Mouse (Mus musculus) liver, embryonic 13.5 days (tissue): ENCODE measurements around the gene Dysf. TPM values are rescaled to one million over a fixed set of nuclear protein-coding genes. Genes with fewer than 3 reads are reported as not detected.

ENCODE experiments used
- ATAC-seq: fragments of 200-750 bp; cut with Nextera tagmentation; 2 replicates; pipeline ENCODE4 v1.8.0; 2017; ENCODE audit warnings: low read depth, mild to moderate bottlenecking, moderate number of reproducible peaks, moderate library complexity
- DNase-seq: peaks from one replicate; pipeline ENCODE4 v3.0.0; 2022
- H3K27ac ChIP-seq: fragments of 300-500 bp; sonication (generic); 2 replicates; pipeline ENCODE4 v1.5.1; 2015; ENCODE audit warnings: moderate library complexity, mild to moderate bottlenecking, inconsistent platforms
- H3K27me3 ChIP-seq: fragments of 300-500 bp; sonication (generic); 2 replicates; pipeline ENCODE4 v1.6.1; 2015; ENCODE audit warnings: mild to moderate bottlenecking, inconsistent platforms
- H3K36me3 ChIP-seq: fragments of 300-500 bp; sonication (generic); 2 replicates; pipeline ENCODE4 v1.6.1; 2015; ENCODE audit warnings: mild to moderate bottlenecking, inconsistent platforms
- H3K4me1 ChIP-seq: fragments of 300-500 bp; sonication (generic); replicated peaks from 2 replicates; pipeline ENCODE4 v1.6.1; 2015; ENCODE audit warnings: inconsistent platforms
- H3K4me2 ChIP-seq: fragments of 300-500 bp; sonication (generic); 2 replicates; pipeline ENCODE4 v1.6.1; 2015; ENCODE audit warnings: inconsistent platforms, mild to moderate bottlenecking, moderate library complexity
- H3K4me3 ChIP-seq: fragments of 300-500 bp; sonication (generic); replicated peaks from 2 replicates; pipeline ENCODE4 v1.5.1; 2015; ENCODE audit warnings: mild to moderate bottlenecking, inconsistent platforms
- H3K9ac ChIP-seq: fragments of 300-500 bp; sonication (generic); 2 replicates; pipeline ENCODE4 v1.6.1; 2015; ENCODE audit warnings: mild to moderate bottlenecking, inconsistent platforms
- H3K9me3 ChIP-seq: fragments of 300-500 bp; sonication (generic); replicated peaks from 2 replicates; pipeline ENCODE4 v1.6.1; 2016; ENCODE audit warnings: inconsistent platforms
- WGBS: fragments of 180-500 bp; shearing (Covaris S2); methylation state at CpG from one replicate; pipeline ENCODE4 v1.1.7; 2015; ENCODE audit not compliant: insufficient replicate concordance; 5-methylcytosine and 5-hydroxymethylcytosine counted together
- polyA plus RNA-seq: library from polyadenylated mRNA; unstranded; fragments of >200 nt; fragmentation: Nextera tagmentation; extraction: Ambion mirVana; gene quantifications from 2 replicates; pipeline ENCODE4 v1.2.1, GENCODE M21; 2015

Dysf gene
- polyA plus RNA-seq, 1 experiment from 2014 or later, result 1.0 TPM

DNA sequence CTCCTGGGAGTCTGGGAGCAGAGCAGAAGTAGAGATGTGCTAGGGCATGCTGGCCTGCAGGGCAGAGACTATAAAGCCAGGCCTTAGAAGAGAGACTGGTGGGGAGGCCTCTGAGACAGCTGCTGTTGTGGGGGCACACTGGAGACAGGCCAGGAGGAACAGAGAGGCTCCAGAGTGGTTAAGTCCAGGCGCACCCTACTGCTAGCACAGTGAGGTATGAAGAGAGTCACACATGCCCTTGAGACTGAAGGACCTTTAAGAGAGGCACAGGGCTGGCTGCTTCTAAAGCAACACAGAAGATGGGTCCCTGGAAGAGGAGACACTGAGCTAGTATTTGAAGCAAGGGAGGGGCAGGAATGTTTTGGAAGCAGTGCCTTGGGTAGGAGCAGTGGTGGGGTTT, 134.9 kb downstream of the Dysf start:
- no peaks in the 10 kb centered on the region for H3K9me3 ChIP-seq
- no peaks in the 10 kb centered on the region for H3K4me1 ChIP-seq
- no peaks in the 10 kb centered on the region for H3K36me3 ChIP-seq
- WGBS, result 76% methylated on average over 1 of the region's 1 CpGs
- no peak for DNase-seq
- no peak for ATAC-seq
- H3K27me3 ChIP-seq, result no peaks in the 10 kb centered on the region
- no peak overlapping the region for H3K4me2 ChIP-seq
- H3K9ac ChIP-seq, result no peak overlapping the region
- H3K27ac ChIP-seq, result no peak overlapping the region
- no peak overlapping the region for H3K4me3 ChIP-seq

DNA sequence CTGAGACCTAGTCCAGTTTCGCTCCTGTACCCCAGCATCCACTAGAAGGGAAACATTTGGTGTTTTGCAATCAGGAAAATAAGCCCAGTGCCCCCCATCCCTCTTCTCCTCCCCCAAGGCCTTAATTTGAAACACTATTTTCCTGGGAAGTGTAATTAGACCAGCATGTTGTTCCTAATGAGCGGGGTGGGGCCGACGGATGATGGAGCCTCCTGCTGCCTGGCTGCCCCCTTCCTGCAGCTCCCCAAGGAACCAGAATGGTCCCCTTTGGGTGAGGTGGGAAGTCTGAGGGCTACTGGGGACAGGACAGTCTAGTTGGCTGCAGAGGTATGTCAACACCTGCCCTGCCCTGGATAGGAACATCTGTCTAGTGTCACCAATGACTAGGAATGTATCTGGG, 136.0 kb downstream of the Dysf start:
- no peaks in the 10 kb centered on the region for H3K9me3 ChIP-seq
- H3K27ac ChIP-seq, result no peak overlapping the region
- H3K27me3 ChIP-seq, result no peaks in the 10 kb centered on the region
- no peak for ATAC-seq
- H3K9ac ChIP-seq, result no peak overlapping the region
- H3K4me1 ChIP-seq, result no peaks in the 10 kb centered on the region
- no peak for DNase-seq
- no peak overlapping the region for H3K4me2 ChIP-seq
- WGBS, result 67% methylated on average over 4 of the region's 4 CpGs
- no peaks in the 10 kb centered on the region for H3K36me3 ChIP-seq
- no peak overlapping the region for H3K4me3 ChIP-seq

DNA sequence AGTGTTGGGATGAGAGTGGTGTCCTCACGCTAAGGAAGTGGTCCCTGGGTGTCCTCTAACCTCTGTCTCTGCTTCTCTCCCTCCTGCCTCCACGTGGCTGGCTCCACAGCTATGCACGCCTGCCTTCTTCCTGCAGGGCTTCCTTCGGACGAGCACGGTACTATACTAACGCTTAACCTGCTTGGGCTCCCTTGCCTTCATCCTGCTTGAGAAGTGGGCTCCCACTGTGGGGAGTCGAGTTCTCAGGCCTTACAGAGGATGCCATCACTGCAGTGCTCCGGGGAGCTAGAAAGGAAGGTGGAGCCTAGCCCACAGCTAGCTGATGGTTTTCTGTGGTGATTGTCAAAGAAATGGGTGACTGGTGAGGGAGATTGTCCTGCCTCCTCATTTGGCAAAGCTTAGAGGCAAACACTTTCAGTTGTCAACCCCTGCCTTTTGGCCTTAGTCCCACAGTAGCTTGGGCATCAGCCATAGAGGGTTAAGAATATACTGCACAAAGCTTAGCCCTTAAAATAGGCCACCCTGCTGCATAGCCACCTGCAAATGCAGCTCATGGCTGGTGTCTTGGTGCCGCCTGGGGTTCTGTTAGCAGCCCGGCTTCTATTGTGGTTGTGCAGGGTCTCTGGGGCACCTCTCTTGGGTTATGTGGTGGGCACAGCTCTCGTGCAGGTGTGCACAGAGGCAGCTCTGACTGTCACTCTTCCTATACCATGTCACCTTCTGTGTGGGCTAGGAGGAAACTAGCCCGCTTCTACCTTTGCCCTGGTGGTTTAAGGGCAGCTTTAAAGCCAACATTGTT, 139.0 kb downstream of the Dysf start:
- ATAC-seq (no peak), DNase-seq (no peak)
- 55% methylated on average over 13 of the region's 13 CpGs for WGBS
- Histone ChIP-seq H3K4me2 (no peak overlapping the region), H3K9ac (no peak overlapping the region), H3K36me3 (no peaks in the 10 kb centered on the region), H3K4me3 (no peak overlapping the region), H3K4me1 (no peaks in the 10 kb centered on the region), H3K9me3 (no peaks in the 10 kb centered on the region), H3K27me3 (no peaks in the 10 kb centered on the region), H3K27ac (no peak overlapping the region)

DNA sequence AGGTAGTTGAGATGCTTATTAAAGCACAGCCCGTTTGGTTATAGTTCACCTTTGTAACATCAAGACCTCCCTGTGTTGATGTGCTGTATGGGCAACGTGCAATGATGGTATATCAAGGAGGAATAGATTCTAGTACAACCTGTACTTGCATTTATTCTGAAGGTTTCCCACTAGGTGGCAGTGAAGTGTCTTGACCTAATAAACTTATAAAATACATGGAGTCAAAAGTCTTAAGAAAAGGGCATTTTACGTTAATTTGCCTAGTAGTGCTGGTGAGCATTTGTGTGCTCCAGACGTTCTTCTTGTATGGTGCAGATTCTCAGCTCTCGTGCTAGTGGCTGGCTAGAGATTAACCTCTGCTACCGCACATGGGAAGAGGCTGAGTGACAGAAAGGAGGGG, 140.1 kb downstream of the Dysf start:
- WGBS, result 55% methylated on average over 6 of the region's 6 CpGs
- H3K4me1 ChIP-seq, result no peaks in the 10 kb centered on the region
- H3K27me3 ChIP-seq, result no peaks in the 10 kb centered on the region
- H3K4me3 ChIP-seq, result no peak overlapping the region
- ATAC-seq (no peak), DNase-seq (no peak)
- H3K9me3 ChIP-seq, result no peaks in the 10 kb centered on the region
- H3K4me2 ChIP-seq, result no peak overlapping the region
- H3K36me3 ChIP-seq, result no peaks in the 10 kb centered on the region
- H3K27ac ChIP-seq, result no peak overlapping the region
- no peak overlapping the region for H3K9ac ChIP-seq

DNA sequence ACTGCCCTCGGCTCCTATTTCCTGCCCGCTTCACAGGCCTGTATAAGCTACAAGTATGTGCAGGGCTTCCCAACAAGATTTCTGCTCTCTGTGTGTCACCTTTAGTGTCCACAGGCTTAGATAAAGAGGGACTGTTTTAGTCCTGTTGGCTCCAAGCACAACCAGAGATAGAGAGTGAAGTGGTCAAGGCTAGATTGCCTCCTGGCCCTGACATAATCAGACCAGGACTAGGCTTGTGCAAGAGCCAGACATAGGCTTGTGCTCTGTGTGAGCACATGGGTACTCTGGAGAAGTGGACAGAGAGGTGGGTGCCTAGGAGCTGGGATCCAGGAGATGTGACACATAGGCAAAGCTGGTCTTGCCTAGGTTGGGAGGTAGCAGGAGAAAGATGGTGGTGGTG, 146.1 kb downstream of the Dysf start:
- Histone ChIP-seq H3K4me1 (no peaks in the 10 kb centered on the region), H3K9me3 (no peaks in the 10 kb centered on the region), H3K36me3 (no peaks in the 10 kb centered on the region), H3K9ac (no peak overlapping the region), H3K27me3 (no peaks in the 10 kb centered on the region), H3K27ac (no peak overlapping the region), H3K4me3 (no peak overlapping the region), H3K4me2 (no peak overlapping the region)
- no peak for ATAC-seq
- DNase-seq, result no peak
- WGBS, result 66% methylated on average over 2 of the region's 2 CpGs

DNA sequence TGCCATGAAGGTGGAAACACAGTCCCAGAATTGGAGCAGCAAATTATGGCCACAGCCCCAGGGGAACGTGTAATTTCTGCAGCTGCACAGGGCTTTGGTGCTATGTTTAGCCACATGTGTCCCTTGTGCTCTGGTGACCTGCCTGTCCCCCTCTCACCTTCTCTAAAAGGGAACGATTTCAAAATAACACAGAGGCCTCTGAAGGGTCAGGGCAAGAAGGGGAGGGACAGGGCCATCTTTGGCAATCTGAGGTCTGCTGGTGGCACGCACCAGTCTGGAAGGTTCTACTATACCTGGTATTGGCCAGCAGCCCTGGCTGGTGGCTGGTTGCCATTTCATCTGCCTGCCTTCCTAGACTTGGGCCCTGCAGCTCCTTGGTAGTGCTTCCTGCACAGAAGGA, 147.4 kb downstream of the Dysf start:
- H3K27ac ChIP-seq, result no peak overlapping the region
- no peak for DNase-seq
- H3K4me2 ChIP-seq, result no peak overlapping the region
- H3K9ac ChIP-seq, result no peak overlapping the region
- H3K36me3 ChIP-seq, result no peaks in the 10 kb centered on the region
- WGBS, result 48% methylated on average over 3 of the region's 3 CpGs
- H3K9me3 ChIP-seq, result no peaks in the 10 kb centered on the region
- H3K4me3 ChIP-seq, result no peak overlapping the region
- no peaks in the 10 kb centered on the region for H3K27me3 ChIP-seq
- ATAC-seq, result no peak
- H3K4me1 ChIP-seq, result no peaks in the 10 kb centered on the region

DNA sequence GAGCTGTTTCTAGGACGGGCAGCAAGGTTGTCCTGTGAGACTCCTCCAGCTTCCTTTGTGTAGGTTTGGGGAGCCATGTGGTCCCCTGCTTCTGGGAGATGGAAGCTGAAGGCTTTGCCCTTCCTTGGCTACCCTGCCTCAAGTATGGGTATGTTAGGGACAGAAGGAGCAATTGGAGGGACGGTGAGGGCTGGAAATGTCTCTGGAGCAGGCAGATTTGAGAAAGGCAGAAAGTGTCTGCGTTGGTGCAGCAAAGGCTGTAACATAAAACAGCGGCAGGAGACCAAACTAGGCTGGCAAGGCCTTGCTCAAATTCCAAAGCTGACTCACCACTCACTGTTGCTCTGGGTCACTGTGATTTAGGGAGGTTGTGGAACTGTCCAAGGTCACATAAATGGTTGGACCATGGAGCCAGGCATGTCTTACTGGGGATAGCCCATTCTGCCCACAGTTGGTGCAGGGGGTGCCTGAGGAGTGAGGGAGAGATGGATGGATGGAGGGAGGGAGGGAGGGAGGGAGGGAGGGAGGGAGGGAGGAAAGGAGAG, 148.2 kb downstream of the Dysf start:
- Histone ChIP-seq H3K27me3 (no peaks in the 10 kb centered on the region), H3K9me3 (no peaks in the 10 kb centered on the region)

DNA sequence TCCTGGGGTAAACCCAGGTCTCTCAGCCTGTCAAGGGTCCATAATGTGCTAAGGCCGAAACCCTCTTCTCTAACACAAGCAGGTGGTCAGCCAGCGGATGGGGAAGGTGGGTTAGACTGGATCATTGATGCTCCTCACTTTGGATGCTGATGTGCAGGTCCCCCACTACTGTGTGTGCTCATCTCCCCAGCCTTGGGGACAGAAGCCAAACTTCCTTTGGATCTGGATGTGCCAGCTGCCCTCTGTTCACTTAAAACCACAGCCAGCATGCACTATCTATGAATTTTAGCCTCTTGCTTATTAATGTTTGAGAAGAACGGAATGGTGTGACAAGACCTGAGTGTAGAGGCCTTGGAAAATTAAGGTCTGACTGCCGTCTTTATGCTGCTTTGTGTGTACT, 150.7 kb downstream of the Dysf start:
- WGBS, result 61% methylated on average over 4 of the region's 4 CpGs
- Histone ChIP-seq H3K4me2 (no peak overlapping the region), H3K9ac (no peak overlapping the region), H3K27me3 (no peaks in the 10 kb centered on the region), H3K9me3 (0 out of 2 replicates have a peak, but pooled peaks cover 3% of the 10 kb centered on the region), H3K27ac (no peak overlapping the region), H3K4me1 (no peaks in the 10 kb centered on the region), H3K4me3 (no peak overlapping the region), H3K36me3 (no peaks in the 10 kb centered on the region)
- DNase-seq, result no peak
- no peak for ATAC-seq

More for the DNA sequence above, 148.2 kb downstream of the Dysf start:
- 54% methylated on average over 4 of the region's 4 CpGs for WGBS
- no peak overlapping the region for H3K4me3 ChIP-seq
- no peaks in the 10 kb centered on the region for H3K36me3 ChIP-seq
- H3K4me1 ChIP-seq, result no peaks in the 10 kb centered on the region
- H3K27ac ChIP-seq, result no peak overlapping the region
- DNase-seq, result no peak
- ATAC-seq, result no peak
- H3K9ac ChIP-seq, result no peak overlapping the region
- no peak overlapping the region for H3K4me2 ChIP-seq

DNA sequence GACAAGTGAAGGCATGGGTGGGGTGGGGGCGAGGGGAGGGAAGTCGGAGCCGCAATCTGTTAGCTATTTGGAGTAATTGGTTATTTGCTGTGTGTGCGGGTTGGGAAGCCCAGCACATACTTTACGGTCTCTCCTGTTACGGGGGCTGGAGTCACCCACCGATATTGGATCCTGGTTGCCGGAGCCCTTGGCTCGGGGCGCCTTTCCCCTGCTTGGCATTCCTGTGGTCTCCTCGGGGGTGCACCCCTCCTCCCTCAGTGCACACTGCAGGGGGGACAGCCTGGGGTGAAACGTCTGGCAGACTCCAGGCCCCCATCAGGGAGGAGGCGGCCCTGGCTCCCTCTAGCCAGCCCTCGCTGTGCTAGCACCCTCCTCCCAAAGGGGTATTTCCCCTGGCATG, 159.2 kb downstream of the Dysf start:
- Histone ChIP-seq H3K27me3 (no peaks in the 10 kb centered on the region), H3K36me3 (no peaks in the 10 kb centered on the region), H3K4me1 (no peaks in the 10 kb centered on the region), H3K4me2 (no peak overlapping the region), H3K4me3 (no peak overlapping the region), H3K9me3 (0 out of 2 replicates have a peak, but pooled peaks cover 2% of the 10 kb centered on the region), H3K9ac (no peak overlapping the region), H3K27ac (no peak overlapping the region)
- no peak for ATAC-seq
- 77% methylated on average over 14 of the region's 14 CpGs for WGBS
- no peak for DNase-seq

DNA sequence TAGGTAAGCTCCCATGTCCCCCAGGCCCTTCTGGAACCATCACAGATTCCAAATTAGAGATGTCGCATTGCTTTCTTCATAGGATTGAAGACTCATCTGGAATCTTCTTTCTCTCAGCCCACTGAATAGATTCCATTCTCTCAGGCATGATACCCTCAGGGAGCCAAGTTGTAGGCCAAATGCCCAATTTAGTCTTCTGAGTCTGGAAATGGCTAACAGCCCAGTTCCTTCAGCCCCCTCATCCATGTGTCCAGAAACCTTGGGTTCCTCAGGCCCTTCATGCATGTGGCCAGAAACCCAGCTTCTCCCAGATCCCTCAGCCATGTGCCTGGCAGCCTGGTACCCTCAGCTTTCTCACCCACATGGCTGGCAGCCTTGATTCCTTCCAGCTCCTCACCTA, 160.2 kb downstream of the Dysf start:
- Histone ChIP-seq H3K27ac (no peak overlapping the region), H3K27me3 (no peaks in the 10 kb centered on the region), H3K4me1 (no peaks in the 10 kb centered on the region), H3K9ac (no peak overlapping the region), H3K4me2 (no peak overlapping the region), H3K9me3 (no peaks in the 10 kb centered on the region), H3K36me3 (no peaks in the 10 kb centered on the region), H3K4me3 (no peak overlapping the region)
- whole genome bisulfite sequencing, result 79% methylated on average over 1 of the region's 1 CpGs
- ATAC-seq (no peak), DNase-seq (no peak)

DNA sequence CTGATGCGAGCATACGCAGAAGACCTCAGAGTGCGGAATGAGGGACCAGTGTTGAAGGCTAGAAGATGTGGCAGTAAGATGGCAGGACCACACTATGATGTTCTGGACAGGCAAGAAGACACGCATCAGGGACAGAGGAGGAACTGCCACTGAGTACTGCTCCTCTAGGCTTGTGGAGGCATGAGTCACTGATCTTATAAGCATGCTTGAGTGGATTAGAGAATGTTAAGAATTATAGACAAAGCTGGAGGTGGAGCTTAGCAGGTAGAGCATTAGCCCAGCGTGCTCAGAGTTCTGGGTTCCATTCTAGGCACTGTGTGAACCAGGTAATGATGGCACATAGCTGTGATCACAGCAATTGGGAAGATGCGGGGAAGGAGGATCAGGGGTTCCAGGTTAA, 165.2 kb downstream of the Dysf start:
- Histone ChIP-seq H3K36me3 (no peaks in the 10 kb centered on the region), H3K27ac (no peak overlapping the region), H3K9ac (no peak overlapping the region), H3K9me3 (no peaks in the 10 kb centered on the region), H3K4me1 (no peaks in the 10 kb centered on the region), H3K4me3 (no peak overlapping the region), H3K27me3 (no peaks in the 10 kb centered on the region), H3K4me2 (no peak overlapping the region)
- 70% methylated on average over 6 of the region's 6 CpGs for WGBS
- ATAC-seq, result no peak
- no peak for DNase-seq

DNA sequence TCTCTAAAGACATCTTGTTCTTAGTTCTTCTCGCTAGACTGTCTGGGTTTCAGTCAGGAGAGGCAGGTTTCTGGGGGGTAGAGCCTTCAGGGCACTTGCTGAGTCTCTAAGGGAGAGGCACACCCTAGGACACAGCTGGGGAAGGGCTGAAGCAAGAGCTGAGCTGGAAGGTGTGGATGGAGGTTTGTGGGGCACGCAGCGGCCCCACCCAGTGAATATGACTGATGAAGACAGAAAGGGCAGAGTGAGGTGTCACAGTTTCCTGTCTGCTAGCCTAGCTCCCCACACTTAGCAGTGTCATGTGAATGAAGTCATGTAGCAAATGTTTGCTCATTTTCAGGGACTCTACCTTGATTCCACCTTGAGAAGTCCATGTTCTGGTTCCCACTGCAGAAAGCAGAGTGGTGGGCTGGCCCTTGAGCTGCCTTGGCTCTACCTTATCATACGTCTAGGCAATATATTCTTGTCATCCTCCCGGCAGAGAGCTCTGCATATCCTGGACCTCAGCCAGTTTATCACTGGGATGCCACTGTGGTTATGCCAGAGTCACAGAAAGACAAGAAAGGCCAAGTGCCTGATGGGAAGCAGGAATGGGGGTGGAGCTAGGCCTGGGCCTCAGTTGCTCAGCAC, 170.5 kb downstream of the Dysf start:
- no peaks in the 10 kb centered on the region for H3K4me1 ChIP-seq
- no peaks in the 10 kb centered on the region for H3K36me3 ChIP-seq
- no peak overlapping the region for H3K4me2 ChIP-seq
- no peak overlapping the region for H3K27ac ChIP-seq
- WGBS, result 46% methylated on average over 5 of the region's 5 CpGs
- H3K4me3 ChIP-seq, result no peak overlapping the region
- H3K9ac ChIP-seq, result no peak overlapping the region
- no peaks in the 10 kb centered on the region for H3K27me3 ChIP-seq
- H3K9me3 ChIP-seq, result no peaks in the 10 kb centered on the region
- DNase-seq (no peak), ATAC-seq (no peak)
